Mouse (Mus musculus) right cerebral cortex, adult 18-20 months (tissue): Measurements from ENCODE around the gene Gria1.

Source experiments
- DNase-seq: peaks from one replicate; pipeline ENCODE4 v3.0.0; 2022; ENCODE audit warnings: mixed read lengths

Gria1 gene

GRCm38 (mm10) chr11:57306116-57306515 is 294.9 kb downstream of the Gria1 start:
- DNase-seq, result no peak

DNA sequence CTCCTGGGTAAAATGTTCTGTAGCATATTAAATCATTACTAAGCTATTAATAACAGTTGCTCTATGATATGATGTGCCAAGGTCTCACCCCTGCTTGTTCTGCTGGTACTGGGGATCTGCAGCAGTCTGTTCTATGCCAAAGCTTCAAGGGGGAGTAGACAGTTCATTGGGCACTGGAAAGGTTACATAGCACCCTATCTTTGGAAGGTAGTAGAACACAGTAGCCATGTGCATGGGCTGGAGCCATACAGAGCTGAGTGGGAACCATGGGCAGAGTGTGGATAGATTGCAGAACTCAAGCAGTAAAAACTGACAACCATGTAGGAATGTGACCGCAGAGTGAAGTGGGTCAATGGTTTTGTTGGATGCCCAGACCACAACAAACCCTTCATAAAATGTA is 295.7 kb downstream of the Gria1 start:
- DNase-seq, result no peak

DNA sequence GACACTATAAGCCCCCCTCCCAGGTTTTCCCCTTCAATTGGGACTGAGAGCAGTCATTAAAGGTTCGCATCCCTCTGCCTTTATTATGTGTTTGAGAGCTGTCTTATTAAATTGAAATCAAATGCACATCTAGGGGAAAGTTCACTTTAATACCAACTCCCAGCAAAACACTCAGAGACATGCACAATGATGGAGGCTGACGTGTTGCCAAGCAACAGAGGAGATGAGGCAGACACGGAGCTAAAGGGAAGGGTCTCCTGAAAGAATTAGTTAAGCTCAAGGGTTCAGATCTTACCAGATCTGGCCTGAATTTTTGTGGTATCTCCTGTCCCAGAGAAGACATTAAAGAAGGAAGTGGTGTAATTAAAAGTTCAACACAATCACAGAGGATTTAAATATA is 305.9 kb downstream of the Gria1 start:
- DNase-seq, result no peak

GRCm38 (mm10) chr11:57317478-57317877 is 306.3 kb downstream of the Gria1 start:
- DNase-seq, result no peak

GRCm38 (mm10) chr11:57319374-57319773 is 308.2 kb downstream of the Gria1 start:
- peak; percentile 82 for DNase-seq

GRCm38 (mm10) chr11:57324099-57324498 is 312.9 kb downstream of the Gria1 start:
- no peak for DNase-seq
